Mouse (Mus musculus) forebrain, embryonic 10.5 days (tissue): ENCODE results near the gene Arhgap17. TPM values are rescaled to one million over a fixed set of nuclear protein-coding genes. Genes with fewer than 3 reads are reported as not detected.
A peak's percentile ranks its signal among the peaks of the same experiment; 100 is the strongest.

ENCODE experiments used
- DNase-seq: peaks from one replicate; pipeline ENCODE4 v3.0.0-alpha.2; 2017; ENCODE audit warnings: low spot score; ENCODE audit errors: extremely low spot score
- H3K27ac ChIP-seq: fragments of 300-500 bp; sonication (generic); 2 replicates; pipeline ENCODE4 v1.5.1; 2016; ENCODE audit warnings: mild to moderate bottlenecking
- H3K27me3 ChIP-seq: fragments of 300-500 bp; sonication (generic); 2 replicates; pipeline ENCODE4 v1.6.1; 2016; ENCODE audit warnings: mild to moderate bottlenecking; ENCODE audit not compliant: poor library complexity, severe bottlenecking
- H3K36me3 ChIP-seq: fragments of 300-500 bp; sonication (generic); replicated peaks from 2 replicates; pipeline ENCODE4 v1.6.1; 2016; ENCODE audit warnings: mild to moderate bottlenecking, moderate library complexity
- H3K4me1 ChIP-seq: fragments of 300-500 bp; sonication (generic); 2 replicates; pipeline ENCODE4 v1.6.1; 2016
- H3K4me3 ChIP-seq: fragments of 300-500 bp; sonication (generic); 2 replicates; pipeline ENCODE4 v1.5.1; 2016; ENCODE audit warnings: mild to moderate bottlenecking, moderate library complexity
- H3K9me3 ChIP-seq: fragments of 300-500 bp; sonication (generic); 2 replicates; pipeline ENCODE4 v1.6.1; 2016; ENCODE audit warnings: mild to moderate bottlenecking, moderate library complexity
- WGBS: fragments of 180-500 bp; shearing (Covaris S2); methylation state at CpG from one replicate; pipeline ENCODE4 v1.1.7; 2016; 5-methylcytosine and 5-hydroxymethylcytosine counted together
- polyA plus RNA-seq: library from polyadenylated mRNA; unstranded; fragments of >200 nt; fragmentation: Nextera tagmentation; extraction: Ambion mirVana; gene quantifications from 2 replicates; pipeline ENCODE4 v1.2.1, GENCODE M21; 2016

The Arhgap17 gene
- polyA plus RNA-seq, 1 experiment from 2014 or later, result 27.7 TPM

- WGBS, result 90% methylated on average over 13 of the region's 13 CpGs
- Histone ChIP-seq H3K27ac (no peak overlapping the region), H3K4me3 (no peak overlapping the region), H3K36me3 (peaks cover 94% of the 10 kb centered on the region), H3K4me1 (peaks cover 9% of the 10 kb centered on the region; the same call in 1 of the 2 replicates), H3K9me3 (no peaks in the 10 kb centered on the region), H3K27me3 (no peaks in the 10 kb centered on the region)
- no peak for DNase-seq
Measured at GRCm38 (mm10) chr7:123322452-123323121, 47.1 kb downstream of the Arhgap17 start.

- Histone ChIP-seq H3K9me3 (no peaks in the 10 kb centered on the region), H3K27ac (no peak overlapping the region), H3K36me3 (peaks cover 97% of the 10 kb centered on the region), H3K4me3 (no peak overlapping the region), H3K4me1 (no peaks in the 10 kb centered on the region), H3K27me3 (no peaks in the 10 kb centered on the region)
- WGBS, result 85% methylated on average over 3 of the region's 3 CpGs
- DNase-seq, result no peak
Measured at GRCm38 (mm10) chr7:123312738-123313137, 57.0 kb downstream of the Arhgap17 start.

GRCm38 (mm10) chr7:123311836-123312235, 57.9 kb downstream of the Arhgap17 start:
- no peaks in the 10 kb centered on the region for H3K27me3 ChIP-seq
- H3K9me3 ChIP-seq, result no peaks in the 10 kb centered on the region
- no peak overlapping the region for H3K4me3 ChIP-seq
- peak overlapping the region; percentile 5; the same call in 1 of the 2 replicates for H3K27ac ChIP-seq
- DNase-seq, result no peak
- peaks cover 97% of the 10 kb centered on the region for H3K36me3 ChIP-seq
- 80% methylated on average over 5 of the region's 5 CpGs for WGBS
- H3K4me1 ChIP-seq, result no peaks in the 10 kb centered on the region

GRCm38 (mm10) chr7:123307887-123308558, 61.7 kb downstream of the Arhgap17 start:
- Histone ChIP-seq H3K4me1 (no peaks in the 10 kb centered on the region), H3K4me3 (no peak overlapping the region), H3K36me3 (peaks cover 100% of the 10 kb centered on the region), H3K27me3 (no peaks in the 10 kb centered on the region), H3K27ac (no peak overlapping the region), H3K9me3 (no peaks in the 10 kb centered on the region)
- 94% methylated on average over 4 of the region's 4 CpGs for WGBS
- DNase-seq, result no peak

GRCm38 (mm10) chr7:123307236-123307635, 62.5 kb downstream of the Arhgap17 start:
- Histone ChIP-seq H3K36me3 (peaks cover 96% of the 10 kb centered on the region), H3K27ac (no peak overlapping the region), H3K9me3 (no peaks in the 10 kb centered on the region), H3K4me1 (no peaks in the 10 kb centered on the region), H3K27me3 (no peaks in the 10 kb centered on the region), H3K4me3 (no peak overlapping the region)
- WGBS, result 95% methylated on average over 8 of the region's 8 CpGs
- no peak for DNase-seq

GRCm38 (mm10) chr7:123305397-123305796, 64.3 kb downstream of the Arhgap17 start:
- no peak for DNase-seq
- H3K9me3 ChIP-seq, result no peaks in the 10 kb centered on the region
- H3K27me3 ChIP-seq, result no peaks in the 10 kb centered on the region
- no peaks in the 10 kb centered on the region for H3K4me1 ChIP-seq
- WGBS, result 87% methylated on average over 2 of the region's 2 CpGs
- H3K27ac ChIP-seq, result no peak overlapping the region
- H3K4me3 ChIP-seq, result no peak overlapping the region
- H3K36me3 ChIP-seq, result peaks cover 83% of the 10 kb centered on the region

- WGBS, result 78% methylated on average over 3 of the region's 3 CpGs
- Histone ChIP-seq H3K27ac (no peak overlapping the region), H3K4me1 (no peaks in the 10 kb centered on the region), H3K27me3 (no peaks in the 10 kb centered on the region), H3K9me3 (no peaks in the 10 kb centered on the region), H3K4me3 (no peak overlapping the region), H3K36me3 (peaks cover 81% of the 10 kb centered on the region)
- no peak for DNase-seq
Measured at GRCm38 (mm10) chr7:123300258-123300657, 69.5 kb downstream of the Arhgap17 start.

GRCm38 (mm10) chr7:123298225-123298624, 71.5 kb downstream of the Arhgap17 start:
- Histone ChIP-seq H3K4me1 (no peaks in the 10 kb centered on the region), H3K27me3 (no peaks in the 10 kb centered on the region), H3K9me3 (no peaks in the 10 kb centered on the region), H3K27ac (no peak overlapping the region), H3K36me3 (peaks cover 80% of the 10 kb centered on the region), H3K4me3 (no peak overlapping the region)
- WGBS, result 90% methylated on average over 3 of the region's 3 CpGs
- DNase-seq, result no peak

- Histone ChIP-seq H3K27me3 (no peaks in the 10 kb centered on the region), H3K4me3 (no peak overlapping the region), H3K27ac (no peak overlapping the region), H3K36me3 (peaks cover 96% of the 10 kb centered on the region), H3K4me1 (no peaks in the 10 kb centered on the region), H3K9me3 (no peaks in the 10 kb centered on the region)
- 81% methylated on average over 6 of the region's 6 CpGs for WGBS
- DNase-seq, result no peak
Measured at GRCm38 (mm10) chr7:123296097-123296496, 73.6 kb downstream of the Arhgap17 start.

GRCm38 (mm10) chr7:123295423-123295822, 74.3 kb downstream of the Arhgap17 start:
- Histone ChIP-seq H3K27ac (no peak overlapping the region), H3K36me3 (peaks cover 97% of the 10 kb centered on the region), H3K4me3 (no peak overlapping the region), H3K27me3 (no peaks in the 10 kb centered on the region), H3K4me1 (no peaks in the 10 kb centered on the region), H3K9me3 (no peaks in the 10 kb centered on the region)
- 90% methylated on average over 7 of the region's 7 CpGs for WGBS
- no peak for DNase-seq

- no peak overlapping the region for H3K4me3 ChIP-seq
- WGBS, result 95% methylated on average over 7 of the region's 7 CpGs
- no peak for DNase-seq
- H3K27ac ChIP-seq, result no peak overlapping the region
- no peaks in the 10 kb centered on the region for H3K27me3 ChIP-seq
- H3K9me3 ChIP-seq, result no peaks in the 10 kb centered on the region
- no peaks in the 10 kb centered on the region for H3K4me1 ChIP-seq
- H3K36me3 ChIP-seq, result peaks cover 97% of the 10 kb centered on the region
Measured at GRCm38 (mm10) chr7:123293898-123294297, 75.8 kb downstream of the Arhgap17 start.

GRCm38 (mm10) chr7:123291942-123292341, 77.8 kb downstream of the Arhgap17 start:
- H3K27ac ChIP-seq, result no peak overlapping the region
- H3K4me1 ChIP-seq, result no peaks in the 10 kb centered on the region
- no peak for DNase-seq
- no peak overlapping the region for H3K4me3 ChIP-seq
- H3K27me3 ChIP-seq, result no peaks in the 10 kb centered on the region
- peaks cover 97% of the 10 kb centered on the region for H3K36me3 ChIP-seq
- H3K9me3 ChIP-seq, result no peaks in the 10 kb centered on the region
- WGBS, result 90% methylated on average over 8 of the region's 8 CpGs

GRCm38 (mm10) chr7:123289176-123289575, 80.5 kb downstream of the Arhgap17 start:
- H3K9me3 ChIP-seq, result no peaks in the 10 kb centered on the region
- H3K4me3 ChIP-seq, result no peak overlapping the region
- no peak overlapping the region for H3K27ac ChIP-seq
- DNase-seq, result no peak
- H3K27me3 ChIP-seq, result no peaks in the 10 kb centered on the region
- no peaks in the 10 kb centered on the region for H3K4me1 ChIP-seq
- WGBS, result 89% methylated on average over 4 of the region's 4 CpGs
- H3K36me3 ChIP-seq, result peaks cover 95% of the 10 kb centered on the region
